Mouse (Mus musculus) CD4-positive helper T cell, adult 2 months (primary cell): ENCODE results near the gene Pacsin1.

Experiments
- DNase-seq: peaks from one replicate; pipeline ENCODE4 v3.0.0-alpha.2; 2012; ENCODE audit warnings: low read depth, missing footprints, low spot score

Pacsin1 gene

DNA sequence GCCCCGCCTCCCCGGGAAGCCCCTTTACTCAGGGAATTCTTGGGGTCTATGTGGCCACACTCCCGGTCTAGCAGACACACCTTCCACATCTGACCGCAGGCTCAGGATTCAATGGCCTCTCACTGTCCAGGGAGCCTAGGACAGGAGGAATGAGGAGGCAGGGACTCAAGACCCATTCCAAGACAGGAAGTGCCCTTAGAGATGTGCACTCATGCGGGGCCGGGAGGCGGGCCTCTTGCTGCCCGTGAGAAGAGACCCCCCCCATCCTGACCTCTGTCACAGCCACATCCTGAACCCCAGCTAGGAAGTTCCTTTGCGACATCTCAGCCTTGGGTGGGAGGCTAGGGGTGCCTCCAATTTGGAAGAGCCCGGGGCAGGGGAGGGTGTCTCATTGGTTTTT lies 69.7 kb downstream of the Pacsin1 start:
- DNase-seq = no peak

DNA sequence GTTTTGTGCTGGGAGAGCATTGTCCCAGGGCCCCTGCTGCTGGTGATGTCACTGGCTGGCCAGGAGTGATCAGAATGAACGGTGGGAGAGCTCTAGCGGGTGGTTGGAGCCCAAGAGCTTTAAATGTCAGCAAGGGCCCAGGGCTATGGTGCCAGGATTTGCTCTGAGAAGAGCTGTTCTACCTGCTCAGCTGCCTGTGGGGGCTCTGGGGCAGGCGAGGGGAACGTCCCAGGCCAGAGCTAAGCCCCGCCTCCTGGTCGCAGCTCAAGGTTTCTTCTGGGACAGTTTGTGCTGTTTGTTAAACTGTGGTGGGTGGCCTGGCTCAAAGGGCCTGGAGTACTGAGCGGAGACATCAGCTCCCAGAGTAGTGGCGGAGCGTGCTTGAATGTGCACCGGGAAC lies 70.1 kb downstream of the Pacsin1 start:
- DNase-seq = no peak

DNA sequence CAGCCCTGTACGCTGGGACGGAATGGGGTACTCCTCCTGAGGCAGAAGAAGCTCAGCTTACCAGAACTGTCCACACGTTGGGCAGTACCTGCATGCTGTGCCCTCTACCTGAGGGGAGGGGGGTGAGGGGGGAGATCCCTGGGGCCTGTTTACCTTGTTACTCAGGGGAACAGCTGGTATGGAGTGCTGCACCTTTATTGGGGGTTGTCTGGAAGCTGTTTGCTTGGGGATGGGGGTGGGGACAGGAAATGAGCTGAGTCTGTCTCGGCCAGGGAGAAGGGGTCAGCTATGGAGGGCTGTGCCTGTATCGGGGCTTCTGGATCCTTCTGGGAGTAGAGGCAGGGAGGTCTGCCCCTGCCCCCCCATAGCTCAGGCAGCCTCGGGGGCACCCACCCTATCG lies 71.2 kb downstream of the Pacsin1 start:
- no peak for DNase-seq

DNA sequence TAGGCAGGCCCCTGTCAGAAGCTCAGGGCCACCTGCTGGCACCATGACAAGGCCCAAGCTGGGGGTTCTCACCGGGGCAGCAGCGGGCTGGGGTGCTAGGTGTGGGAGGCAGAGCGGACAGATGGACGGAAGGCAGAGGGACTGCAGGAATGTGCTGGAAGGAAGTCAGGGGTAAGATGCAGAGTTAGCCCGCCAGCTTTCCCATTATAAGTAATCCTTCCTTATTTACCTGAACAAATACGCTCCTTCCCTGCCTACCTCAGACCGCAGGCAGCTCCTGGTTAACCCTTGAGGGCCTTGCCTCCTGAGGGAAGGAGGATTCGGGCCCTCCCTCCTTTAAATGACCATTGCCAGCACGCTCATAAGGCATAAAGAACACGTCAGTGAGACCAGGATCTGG lies 73.5 kb downstream of the Pacsin1 start, which contains the start of gene Spdef:
Gene Spdef (minus strand): TSS at position 186 of the 400 bp plus-strand sequence.
- DNase-seq = no peak

DNA sequence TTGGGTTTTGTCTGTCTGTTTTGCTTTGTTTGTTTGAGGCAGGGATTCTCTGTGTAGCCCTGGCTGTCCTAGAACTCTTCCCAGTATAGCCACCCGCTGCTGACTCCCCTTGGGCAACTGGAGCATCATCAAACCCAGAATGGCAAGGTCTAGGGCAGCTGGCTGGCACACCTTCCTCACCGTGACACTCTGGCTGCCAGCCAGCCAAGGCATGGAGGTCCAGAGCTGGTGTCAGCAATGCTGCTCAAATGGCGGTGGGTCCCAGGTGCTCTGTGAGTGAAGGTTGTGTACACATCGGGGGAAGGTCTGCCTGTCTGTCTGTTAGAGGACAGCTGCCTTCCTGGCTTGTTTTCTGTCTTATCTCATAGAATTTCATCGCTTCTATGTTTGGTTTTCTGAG lies 76.8 kb downstream of the Pacsin1 start:
- DNase-seq = no peak

DNA sequence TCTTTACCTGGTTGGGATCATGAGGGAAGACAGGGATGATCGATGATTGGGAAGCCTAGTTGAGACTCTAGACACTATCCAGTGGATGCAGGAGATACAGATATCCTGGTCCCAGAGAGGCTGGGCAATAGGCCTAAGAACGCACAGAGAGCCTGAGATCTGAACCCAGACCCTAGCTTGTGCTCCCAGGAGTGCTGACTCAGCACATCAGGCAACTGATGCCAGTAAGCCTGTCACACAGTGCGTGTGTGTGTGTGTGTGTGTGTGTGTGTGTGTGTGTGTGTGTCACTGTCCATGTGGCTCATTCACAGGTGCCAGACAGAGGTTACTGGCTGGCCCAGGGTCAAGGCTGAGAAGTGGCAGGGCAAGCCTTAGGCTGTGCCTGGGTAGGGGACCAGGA lies 77.4 kb downstream of the Pacsin1 start:
- DNase-seq = no peak

DNA sequence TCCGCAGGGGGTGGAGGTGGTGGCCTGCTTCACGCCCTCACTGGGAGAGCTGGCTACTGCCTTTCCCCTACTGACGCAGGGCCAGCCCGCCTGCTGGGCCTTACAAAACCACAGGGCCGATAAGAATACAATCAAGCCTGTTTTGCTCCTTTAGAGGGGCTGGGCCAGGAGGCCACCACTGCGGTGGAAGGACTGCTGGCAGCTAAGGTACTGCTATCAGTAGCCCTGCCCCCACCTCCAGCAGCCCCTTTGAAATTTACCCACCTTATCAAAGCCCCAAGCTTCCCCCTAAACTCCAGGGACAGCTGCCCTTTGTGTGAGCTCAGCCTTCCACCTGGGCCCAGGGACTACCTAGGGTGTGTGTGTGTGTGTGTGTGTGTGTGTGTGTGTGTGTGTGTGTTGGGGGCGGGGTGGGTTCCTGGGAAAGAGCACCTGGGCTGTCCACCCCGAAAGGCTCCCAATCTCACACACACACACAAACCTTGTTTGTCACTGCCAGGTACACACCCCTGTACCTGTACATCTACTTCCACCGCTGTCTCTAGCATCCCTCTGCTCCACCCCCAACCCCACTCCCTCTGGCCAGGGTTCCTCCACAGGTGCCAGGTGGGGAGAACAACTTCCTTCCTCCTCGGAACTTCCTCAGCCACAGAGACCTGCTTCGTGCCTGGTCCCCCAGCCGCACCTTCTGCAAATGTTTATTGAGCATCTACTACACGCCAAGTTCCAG lies 79.2 kb downstream of the Pacsin1 start:
- no peak for DNase-seq

DNA sequence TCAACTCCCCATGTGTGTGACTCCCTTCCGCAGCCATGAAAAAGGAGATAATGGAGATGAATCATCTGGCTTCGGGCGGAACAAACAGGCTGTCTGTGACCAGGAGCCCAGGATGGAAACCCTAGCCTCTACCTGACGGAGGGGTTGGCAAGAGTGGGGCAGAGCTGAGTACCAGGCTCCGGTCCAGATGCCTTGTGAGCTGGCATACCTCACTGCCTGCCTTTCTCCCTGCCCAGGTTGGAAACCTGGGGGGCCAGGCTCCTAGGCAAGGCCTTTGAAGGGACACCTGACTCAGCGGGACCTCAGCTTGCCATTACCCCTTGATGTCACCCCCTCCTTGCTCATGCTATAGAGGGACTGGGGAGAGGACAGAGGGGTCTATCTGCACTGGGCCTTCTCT lies 85.7 kb downstream of the Pacsin1 start:
- no peak for DNase-seq

DNA sequence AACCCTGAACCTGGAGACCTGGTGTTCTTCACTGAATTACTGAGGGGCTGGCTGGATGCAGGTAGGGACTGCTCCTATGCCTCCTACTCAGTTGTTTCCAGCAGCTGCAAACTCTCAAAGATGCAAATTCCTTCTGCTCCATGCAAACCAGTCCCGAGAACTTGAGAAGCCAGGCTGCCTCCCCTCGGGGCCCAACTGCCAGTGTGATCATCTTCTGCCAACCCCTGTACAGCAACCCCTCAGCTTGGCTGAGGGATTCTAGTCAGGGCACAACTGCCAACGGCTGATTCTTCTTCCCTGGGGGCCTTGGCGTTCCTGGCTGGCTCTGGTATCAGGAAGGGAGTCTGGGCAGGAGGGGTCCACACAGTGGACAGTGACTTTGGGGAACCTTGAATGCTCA lies 91.1 kb downstream of the Pacsin1 start:
- DNase-seq = no peak

DNA sequence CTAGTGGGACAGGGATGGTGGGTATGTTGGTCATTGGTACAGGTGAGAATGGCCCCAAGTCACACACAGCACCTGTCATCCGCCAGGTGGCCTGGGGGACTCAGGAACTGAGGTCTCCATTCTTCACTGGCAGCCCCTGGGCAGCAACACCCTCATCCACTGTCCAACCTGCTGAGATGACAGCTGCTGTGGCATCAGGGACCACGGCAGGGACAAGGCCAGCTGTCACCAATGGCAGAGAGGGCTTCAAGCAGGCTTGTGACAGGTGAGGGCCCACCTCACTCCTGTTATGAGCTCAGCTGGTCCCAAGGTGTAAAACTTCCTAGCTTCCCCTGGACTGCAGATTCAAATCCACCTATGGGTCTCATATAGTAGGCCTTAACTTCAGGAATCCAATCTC lies 92.8 kb downstream of the Pacsin1 start:
- DNase-seq = no peak

DNA sequence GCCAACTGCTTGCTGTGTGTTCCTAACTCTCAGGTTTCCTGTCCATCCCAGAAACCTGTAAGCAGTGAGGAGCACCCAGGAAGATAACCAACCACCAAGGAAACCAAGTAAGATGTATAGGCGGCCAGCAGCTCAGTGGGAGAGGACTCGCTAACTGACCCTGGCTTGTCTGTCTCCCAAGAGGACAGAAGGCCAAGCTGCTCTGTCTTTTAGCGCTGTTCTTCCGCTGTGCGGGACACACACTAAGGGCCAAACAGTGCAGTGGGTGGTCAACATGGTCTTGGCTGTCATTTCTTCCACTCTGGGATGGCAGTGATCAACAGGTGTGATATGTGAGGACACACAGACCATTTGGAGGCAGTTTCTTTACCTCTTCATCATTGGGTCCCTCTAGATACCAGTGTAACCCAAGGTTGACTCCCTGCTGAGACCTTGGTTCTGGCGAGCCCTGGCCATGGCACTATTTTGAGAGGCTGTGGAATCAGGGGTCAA lies 95.2 kb downstream of the Pacsin1 start:
- DNase-seq = no peak

DNA sequence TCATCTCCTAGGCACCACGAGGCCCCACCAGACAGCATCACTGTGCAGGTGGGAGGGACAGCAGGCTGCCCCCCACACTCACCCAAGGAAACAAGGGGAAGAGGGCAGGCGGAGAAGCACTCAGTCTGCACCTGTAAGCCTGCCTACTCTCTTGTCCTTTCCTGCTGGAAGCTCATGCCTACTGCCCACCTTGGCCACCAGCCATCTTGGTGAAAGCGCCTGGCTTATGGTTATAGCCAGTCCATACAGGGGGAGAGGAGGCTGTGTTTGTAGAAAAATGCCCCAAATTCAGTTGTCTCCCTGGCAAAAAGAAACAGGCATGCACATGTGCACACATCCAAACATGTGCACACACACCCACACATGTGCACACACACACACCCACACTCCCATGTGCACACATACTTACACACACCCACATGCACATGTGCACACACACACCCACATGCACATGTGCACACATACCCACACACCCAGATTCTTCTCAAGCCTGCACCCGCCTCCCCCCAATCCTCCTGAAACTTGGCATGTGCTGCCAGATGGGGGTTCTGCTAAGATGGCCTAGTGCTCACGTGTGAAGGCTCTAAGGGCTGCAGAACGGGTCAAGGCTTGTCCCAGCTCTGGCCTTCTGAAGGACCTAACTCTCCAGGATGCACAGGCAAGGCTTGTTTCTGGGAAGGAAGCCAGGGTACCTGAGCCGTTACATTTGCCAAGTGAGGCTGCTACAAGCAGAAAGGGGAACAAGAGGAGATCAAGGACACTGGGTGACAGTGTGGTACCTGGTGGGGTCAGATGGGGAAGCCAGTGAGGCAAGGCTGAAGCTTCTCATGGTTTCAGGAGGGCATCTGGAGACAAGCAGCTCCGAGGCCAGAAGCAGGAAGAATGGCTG lies 96.2 kb downstream of the Pacsin1 start:
- no peak for DNase-seq

DNA sequence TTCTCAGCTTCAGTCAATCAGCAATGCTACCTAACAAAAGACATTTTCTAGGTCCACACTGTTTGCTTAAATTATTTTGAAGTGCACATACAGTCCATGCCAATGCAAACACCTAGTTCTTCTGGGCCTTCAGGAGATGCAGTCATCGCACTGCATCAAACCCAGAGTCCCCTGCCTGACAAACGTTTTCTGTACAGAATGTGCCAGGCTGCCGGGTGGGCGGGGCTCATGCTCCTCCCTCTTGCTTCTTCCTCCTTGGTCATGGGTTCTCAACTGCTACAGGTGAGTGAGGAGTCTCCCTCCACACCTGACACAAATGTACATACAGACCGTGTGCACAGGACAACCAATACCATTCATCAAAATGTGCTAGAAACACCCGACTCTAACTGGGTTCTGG lies 104.9 kb downstream of the Pacsin1 start:
- DNase-seq = no peak
